Mouse (Mus musculus): Measurements from ENCODE around the gene Papss1. TPM values are rescaled to one million over a fixed set of nuclear protein-coding genes. Genes with fewer than 3 reads are reported as not detected.

Gene Papss1
- total RNA-seq, 2 experiments from 2014 or later, result 43.7 to 53.6 TPM

GRCm38 (mm10) chr3:131578434-131579104, 14.0 kb downstream of the Papss1 start:
- DNase-seq (ENCODE audit: low spot score in 2 of 2), result no peak

GRCm38 (mm10) chr3:131580040-131580439, 15.5 kb downstream of the Papss1 start:
- DNase-seq (ENCODE audit: low spot score in 2 of 2), result no peak

GRCm38 (mm10) chr3:131581096-131581495, 16.5 kb downstream of the Papss1 start:
- DNase-seq (ENCODE audit: low spot score in 2 of 2), result peak in 1 of 2 experiments; percentile 44

- no peak for DNase-seq (ENCODE audit: low spot score in 2 of 2)
These were observed 22.2 kb downstream of the Papss1 start for GRCm38 (mm10) chr3:131586818-131587217.

- DNase-seq (ENCODE audit: low spot score in 2 of 2), result no peak
These were observed 23.4 kb downstream of the Papss1 start for GRCm38 (mm10) chr3:131587959-131588358.

GRCm38 (mm10) chr3:131593143-131593798, 28.7 kb downstream of the Papss1 start:
- no peak for DNase-seq (ENCODE audit: low spot score in 2 of 2)

- DNase-seq (ENCODE audit: low spot score in 2 of 2), result no peak
These were observed 29.8 kb downstream of the Papss1 start for GRCm38 (mm10) chr3:131594361-131594760.

- no peak for DNase-seq (ENCODE audit: low spot score in 2 of 2)
These were observed 31.1 kb downstream of the Papss1 start for GRCm38 (mm10) chr3:131595546-131596245.

- no peak for DNase-seq (ENCODE audit: low spot score in 2 of 2)
These were observed 36.2 kb downstream of the Papss1 start for GRCm38 (mm10) chr3:131600726-131601125.

- DNase-seq (ENCODE audit: low spot score in 2 of 2), result no peak
These were observed 36.8 kb downstream of the Papss1 start for GRCm38 (mm10) chr3:131601366-131601765.

GRCm38 (mm10) chr3:131602995-131603414, 38.4 kb downstream of the Papss1 start:
- no peak for DNase-seq (ENCODE audit: low spot score in 2 of 2)

- no peak for DNase-seq (ENCODE audit: low spot score in 2 of 2)
These were observed 43.5 kb downstream of the Papss1 start for GRCm38 (mm10) chr3:131608112-131608511.

GRCm38 (mm10) chr3:131609651-131610050, 45.1 kb downstream of the Papss1 start:
- no peak for DNase-seq (ENCODE audit: low spot score in 2 of 2)

- DNase-seq (ENCODE audit: low spot score in 2 of 2), result no peak
These were observed 46.0 kb downstream of the Papss1 start for GRCm38 (mm10) chr3:131610595-131610994.

- DNase-seq (ENCODE audit: low spot score in 2 of 2), result no peak
These were observed 48.3 kb downstream of the Papss1 start for GRCm38 (mm10) chr3:131612847-131613246.

- no peak for DNase-seq (ENCODE audit: low spot score in 2 of 2)
These were observed 49.5 kb downstream of the Papss1 start for GRCm38 (mm10) chr3:131614056-131614455.

- no peak for DNase-seq (ENCODE audit: low spot score in 2 of 2)
These were observed 54.2 kb downstream of the Papss1 start for GRCm38 (mm10) chr3:131618580-131619338.

GRCm38 (mm10) chr3:131623208-131623607, 58.6 kb downstream of the Papss1 start:
- DNase-seq (ENCODE audit: low spot score in 2 of 2), result no peak

GRCm38 (mm10) chr3:131624063-131624462, 59.5 kb downstream of the Papss1 start:
- DNase-seq (ENCODE audit: low spot score in 2 of 2), result no peak

- DNase-seq (ENCODE audit: low spot score in 2 of 2), result no peak
These were observed 62.9 kb downstream of the Papss1 start for GRCm38 (mm10) chr3:131627476-131627875.

GRCm38 (mm10) chr3:131628265-131628664, 63.7 kb downstream of the Papss1 start:
- DNase-seq (ENCODE audit: low spot score in 2 of 2), result no peak

Data from adrenal gland, adult 18-20 months (tissue).